29 mouse cellular contexts compared by ENCODE assay signal in genomic region chr15:40565716-40566115, GRCm38 (mm10).
DNase-seq lines count a peak whose midpoint lies in the region; ATAC-seq lines count a peak whose summit lies in the region.
"Had no signal": no experiment of that assay in that cellular context is flagged by ENCODE, and none has a peak within 500 bp of the region (broad histone marks: within the 10 kb centered on the region; RNA-seq: fewer than 3 reads in every experiment).

No protein-coding gene starts in this region.

- no peak overlapping the region for H3K4me2 ChIP-seq in kidney, embryonic 15.5 days
- no peak overlapping the region for H3K4me2 ChIP-seq in neural tube, embryonic 15.5 days
- H3K4me2 ChIP-seq: forebrain, embryonic 13.5 days; heart, embryonic 13.5 days; hindbrain, embryonic 14.5 days had no signal

- WGBS in kidney, embryonic 15.5 days = 34% methylated on average over 5 of the region's 5 CpGs
- 34% methylated on average over 5 of the region's 5 CpGs for WGBS in neural tube, embryonic 15.5 days

- H3K4me3 ChIP-seq in kidney, embryonic 15.5 days (replicated peaks) = no peak overlapping the region
- no peak overlapping the region for H3K4me3 ChIP-seq in neural tube, embryonic 15.5 days (replicated peaks)
- H3K4me3 ChIP-seq: forebrain, embryonic 10.5 days; forebrain, embryonic 13.5 days; heart, adult 2 months; heart, embryonic 10.5 days; heart, embryonic 13.5 days had no signal

- H3K4me1 ChIP-seq in kidney, embryonic 15.5 days = 0 out of 2 replicates have a peak, but pooled peaks cover 5% of the 10 kb centered on the region
- H3K4me1 ChIP-seq in neural tube, embryonic 15.5 days = 0 out of 2 replicates have a peak, but pooled peaks cover 4% of the 10 kb centered on the region
- H3K4me1 ChIP-seq: forebrain, embryonic 13.5 days had no signal

- no peaks in the 10 kb centered on the region for H3K9me3 ChIP-seq in kidney, embryonic 15.5 days (replicated peaks)
- H3K9me3 ChIP-seq in neural tube, embryonic 15.5 days (replicated peaks) = no peaks in the 10 kb centered on the region
- H3K9me3 ChIP-seq: forebrain, embryonic 10.5 days; forebrain, embryonic 13.5 days; G1E; heart, embryonic 10.5 days; heart, embryonic 13.5 days had no signal

- no peaks in the 10 kb centered on the region for H3K27me3 ChIP-seq in kidney, embryonic 15.5 days
- H3K27me3 ChIP-seq in neural tube, embryonic 15.5 days (replicated peaks) = no peaks in the 10 kb centered on the region
- H3K27me3 ChIP-seq: CH12.LX; forebrain, embryonic 13.5 days; heart, embryonic 13.5 days had no signal

- no peak for DNase-seq in kidney, postnatal 10 days
- peak; percentile 14 for DNase-seq in neural tube, embryonic 10.5 days (ENCODE audit: extremely low spot score, low spot score)
- DNase-seq in embryo, embryonic 9.5 days (ENCODE audit: extremely low spot score) = peak; percentile 5
- DNase-seq in adrenal gland, postnatal 25 days = no peak
- no peak for DNase-seq in T-cell, adult 2 months (ENCODE audit: low spot score)
- DNase-seq: adrenal gland, adult 2 months; adrenal gland, postnatal 14 days; B cell, adult 2 months; cerebellum, adult 11-12 months; cerebellum, adult 8-10 months; cerebellum, postnatal 10 days; cerebellum, postnatal 36 days; gastrocnemius, postnatal 10 days; gastrocnemius, postnatal 36 days; heart, adult 2 months; heart, postnatal 14 days; heart, postnatal 4 days had no signal

- no peak overlapping the region for H3K27ac ChIP-seq in kidney, embryonic 15.5 days
- no peak overlapping the region for H3K27ac ChIP-seq in neural tube, embryonic 15.5 days (replicated peaks)
- H3K27ac ChIP-seq: forebrain, embryonic 10.5 days; forebrain, embryonic 13.5 days; heart, adult 2 months; heart, embryonic 10.5 days; heart, embryonic 13.5 days; hindbrain, embryonic 14.5 days; hindbrain, postnatal 0 days had no signal

- ATAC-seq in kidney, embryonic 15.5 days (replicated peaks; ENCODE audit: low FRiP score) = peak; percentile 79
- no peak for ATAC-seq in neural tube, embryonic 15.5 days (ENCODE audit: low FRiP score)
- ATAC-seq: forebrain, embryonic 13.5 days; forebrain, embryonic 16.5 days; hindbrain, postnatal 0 days; Patski had no signal

- H3K36me3 ChIP-seq in kidney, embryonic 15.5 days = no peaks in the 10 kb centered on the region
- no peaks in the 10 kb centered on the region for H3K36me3 ChIP-seq in neural tube, embryonic 15.5 days
- H3K36me3 ChIP-seq: forebrain, embryonic 10.5 days; G1E; heart, embryonic 10.5 days; heart, embryonic 13.5 days had no signal

- no peak overlapping the region for H3K9ac ChIP-seq in kidney, embryonic 15.5 days
- H3K9ac ChIP-seq in neural tube, embryonic 15.5 days (replicated peaks) = no peak overlapping the region
- H3K9ac ChIP-seq: forebrain, embryonic 13.5 days; heart, embryonic 13.5 days; hindbrain, embryonic 14.5 days had no signal

Comparison
In these comparisons a context has a peak if more than half of its experiments do, and no peak if none do; other contexts are left out.
1. DNase-seq: peak in neural tube, embryonic 10.5 days (single experiment) and embryo, embryonic 9.5 days (single experiment); none in kidney, postnatal 10 days (single experiment), adrenal gland, postnatal 25 days (single experiment) and T-cell, adult 2 months (single experiment).